Mouse (Mus musculus): ENCODE results near the gene Olfr798.

The Olfr798 gene

DNA sequence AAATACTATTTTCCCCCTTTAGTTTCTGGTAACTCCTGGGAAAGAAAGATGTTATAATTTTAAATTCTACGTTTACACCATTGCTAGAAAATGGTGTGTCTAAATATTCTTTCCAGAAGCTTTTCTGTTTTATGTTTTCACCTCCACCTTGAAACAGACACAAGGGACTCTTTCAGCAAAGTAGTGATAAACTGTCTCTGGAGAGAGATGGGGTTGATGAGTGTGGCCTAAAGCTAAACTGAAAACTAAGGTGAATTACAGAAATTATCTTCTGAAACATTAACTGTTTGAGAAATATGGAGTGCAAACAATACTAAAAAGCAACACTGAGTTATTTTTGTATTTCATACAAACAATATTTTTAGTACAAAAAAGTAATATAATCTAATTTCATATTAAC, at the start of gene Olfr798:
Gene Olfr798 (minus strand): TSS at position 101 of the 400 bp plus-strand sequence.
- no peak for DNase-seq (ENCODE audit: low spot score)

DNA sequence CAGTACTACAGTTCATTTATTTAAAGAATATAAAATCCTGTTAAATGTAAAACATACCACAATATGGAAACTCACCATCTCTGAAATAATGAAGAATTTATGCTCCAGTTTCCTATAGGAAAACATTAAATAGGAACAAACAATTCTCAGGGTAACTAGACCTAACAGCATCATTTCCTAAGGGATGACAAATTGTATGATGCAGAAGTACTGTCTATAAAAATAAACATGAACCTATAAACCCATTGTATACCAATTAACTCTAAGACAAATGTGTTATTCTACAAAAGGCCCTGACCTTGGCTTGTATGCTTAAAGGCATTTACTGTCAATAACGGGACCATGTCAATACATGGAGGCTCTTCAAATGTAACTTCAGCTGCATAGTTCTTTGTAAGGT, 46.0 kb upstream of the Olfr798 start, which contains the start of gene Olfr801:
Gene Olfr801 (minus strand): TSS at position 101 of the 400 bp plus-strand sequence.
- no peak for DNase-seq (ENCODE audit: low spot score)

DNA sequence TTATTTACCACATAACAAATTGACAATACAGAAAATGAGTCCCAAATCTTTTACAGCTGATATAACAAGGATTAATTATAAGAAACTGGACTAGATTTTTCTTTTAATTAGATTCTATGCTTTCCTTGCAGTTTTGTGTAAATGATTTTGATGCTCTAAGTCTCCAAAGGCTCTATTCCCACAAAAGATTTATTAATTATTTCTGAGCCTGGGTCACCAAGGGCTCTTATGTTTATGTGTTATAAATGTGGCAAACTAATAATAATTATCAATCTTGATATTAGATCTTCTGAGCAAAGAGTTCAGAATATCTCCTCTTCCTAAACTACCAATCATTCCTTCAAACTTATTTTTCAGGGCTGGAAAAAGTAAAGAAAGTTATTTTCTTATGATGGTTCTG, 29.7 kb upstream of the Olfr798 start, which contains the start of gene Olfr800:
Gene Olfr800 (plus strand): TSS at position 301 of the 400 bp plus-strand sequence.
- no peak for DNase-seq (ENCODE audit: low spot score)

DNA sequence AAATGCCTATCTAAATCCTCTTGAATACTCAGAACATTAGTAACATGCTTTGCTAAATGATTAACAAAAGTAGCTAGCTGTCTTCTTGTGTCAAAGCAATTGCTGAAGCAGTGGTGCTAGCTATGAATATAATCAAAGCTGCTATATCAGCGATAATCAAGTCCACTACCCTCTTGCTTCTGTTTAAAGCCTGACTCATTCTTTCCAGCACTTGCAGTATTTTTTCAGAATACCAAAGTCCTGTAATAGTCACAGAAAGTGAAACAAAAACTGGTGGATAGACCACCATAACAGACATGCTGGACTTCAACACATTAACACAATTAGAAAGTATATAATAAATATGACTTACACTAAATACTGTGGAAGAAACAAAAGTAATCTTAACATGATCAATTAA, 24.0 kb upstream of the Olfr798 start:
- DNase-seq (ENCODE audit: low spot score), result no peak

DNA sequence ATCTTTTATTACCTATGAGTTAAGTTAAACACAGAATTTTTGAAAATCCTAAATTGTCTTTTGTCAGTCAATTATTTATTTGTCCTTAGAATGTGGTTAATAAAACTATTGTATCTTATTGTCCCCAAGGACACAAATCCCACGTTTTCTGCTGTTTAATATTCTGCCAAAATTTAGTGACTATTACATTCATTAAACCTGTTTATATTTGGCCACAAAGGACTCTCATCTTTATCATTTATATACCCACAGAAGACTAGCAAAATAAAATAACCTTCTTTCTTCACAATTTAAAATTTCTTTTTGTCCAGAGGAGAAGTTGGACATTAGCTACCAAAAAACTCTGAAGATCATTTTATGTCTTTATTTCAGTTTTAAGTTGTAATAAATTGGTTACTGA, 9.4 kb upstream of the Olfr798 start, which contains the start of gene Olfr799:
Gene Olfr799 (plus strand): TSS at position 301 of the 400 bp plus-strand sequence.
- DNase-seq (ENCODE audit: low spot score), result no peak

DNA sequence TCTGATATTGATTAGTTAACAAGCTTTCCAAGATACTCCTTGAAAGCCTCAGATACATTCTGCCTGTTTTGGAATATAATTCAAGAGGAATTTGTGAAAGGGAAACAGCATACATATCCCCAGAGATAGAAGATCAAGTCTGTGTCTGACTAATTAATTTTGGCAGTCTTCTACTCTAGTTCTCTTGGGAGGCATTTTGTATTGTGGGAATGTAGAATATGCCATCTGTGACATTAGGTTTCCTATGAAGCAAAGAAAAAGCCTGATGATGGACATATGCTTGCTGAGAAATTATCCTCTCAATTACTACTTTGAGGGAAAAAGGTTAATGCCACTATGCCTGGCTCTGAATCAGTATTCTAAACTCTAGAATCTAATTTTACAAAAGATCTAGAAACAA, 4.5 kb downstream of the Olfr798 start:
- no peak for DNase-seq (ENCODE audit: low spot score)

DNA sequence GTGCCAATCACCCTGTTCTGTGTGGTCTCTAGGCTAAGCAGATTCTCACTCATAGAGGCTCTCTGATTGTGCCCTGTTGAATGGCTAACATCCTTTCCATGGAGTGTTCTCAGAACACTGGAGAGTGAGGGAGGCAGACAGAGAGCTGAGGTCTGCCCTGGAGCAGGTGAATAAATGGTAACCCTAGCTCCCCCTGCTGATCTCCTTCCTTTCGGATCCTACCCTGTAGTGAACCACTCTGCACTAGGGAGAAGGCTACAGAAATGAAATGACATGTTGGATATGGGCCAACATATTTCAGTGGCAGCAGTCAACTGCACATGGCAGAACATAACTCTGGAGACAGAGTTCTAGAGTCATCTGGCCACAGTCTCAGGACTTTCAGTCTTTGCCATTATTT, 6.0 kb downstream of the Olfr798 start:
- no peak for DNase-seq (ENCODE audit: low spot score)

DNA sequence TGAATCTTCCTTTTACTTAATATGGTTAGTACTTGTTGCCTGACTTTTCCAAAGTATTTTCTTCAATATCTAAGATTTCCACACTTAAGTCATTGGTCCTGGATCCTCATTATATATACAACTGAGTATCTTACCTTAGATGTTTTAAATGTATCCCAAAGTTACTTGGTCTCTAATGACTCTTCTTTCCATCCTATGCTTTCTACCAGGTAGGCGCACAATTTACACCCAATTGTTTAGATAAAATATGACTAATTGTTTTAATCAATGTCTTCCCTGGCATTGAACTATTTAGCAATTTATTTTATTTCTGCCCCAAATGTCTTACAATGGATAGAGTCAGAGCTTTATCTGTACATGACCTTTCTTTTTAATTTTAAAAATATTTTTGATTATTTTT, 15.3 kb downstream of the Olfr798 start, which contains the start of gene Olfr796:
Gene Olfr796 (minus strand): TSS at position 101 of the 400 bp plus-strand sequence.
- DNase-seq (ENCODE audit: low spot score), result no peak

DNA sequence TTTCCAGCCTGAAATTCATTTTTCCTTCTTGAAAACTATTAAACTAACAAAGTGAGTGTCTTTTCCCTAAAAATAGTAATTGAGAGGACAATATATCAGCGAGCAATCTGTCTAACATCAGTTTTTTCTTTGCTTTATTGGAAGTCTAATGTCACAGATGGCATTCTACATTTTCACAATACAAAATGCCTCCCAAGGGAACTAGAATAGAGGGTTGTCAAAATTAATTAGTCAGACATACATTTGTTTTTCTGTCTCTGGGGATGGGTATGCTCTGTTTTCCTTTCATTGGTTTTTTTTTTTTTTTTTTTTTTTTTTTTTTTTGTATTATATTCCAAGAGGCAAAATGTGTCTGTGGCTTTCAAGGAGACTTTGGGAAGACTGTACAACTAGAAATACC, 50.7 kb downstream of the Olfr798 start:
- no peak for DNase-seq (ENCODE audit: low spot score)

Data from left cerebral cortex, adult 11 months (tissue).